Mouse (Mus musculus) G1E (cell line): Measurements from ENCODE around the gene Rassf2.

Experiments used
- CTCF ChIP-seq: IDR thresholded peaks from 2 replicates; pipeline ENCODE4 v1.5.1; 2012; ENCODE audit warnings: low read depth, low read length, inconsistent platforms, mixed read lengths
- GATA1 ChIP-seq: IDR thresholded peaks from 2 replicates; pipeline ENCODE4 v1.6.1; 2012; ENCODE audit warnings: borderline replicate concordance, low read length, inconsistent platforms, mixed read lengths
- GATA2 ChIP-seq: IDR thresholded peaks from 2 replicates; pipeline ENCODE4 v1.6.1; 2012; ENCODE audit warnings: low read depth, low read length, inconsistent platforms, borderline replicate concordance
- POLR2AphosphoS5 ChIP-seq: IDR thresholded peaks from 2 replicates; pipeline ENCODE4 v1.6.1; 2012; ENCODE audit warnings: low read depth, low read length, inconsistent platforms; ENCODE audit not compliant: insufficient replicate concordance

GRCm38 (mm10) chr2:131976663-131977062 lies 53.4 kb downstream of the Rassf2 start:
- TF ChIP-seq POLR2AphosphoS5, result no peak
- TF ChIP-seq CTCF, result no peak
- TF ChIP-seq GATA2, result no peak
- TF ChIP-seq GATA1, result no peak
